In the genomic region with DNA sequence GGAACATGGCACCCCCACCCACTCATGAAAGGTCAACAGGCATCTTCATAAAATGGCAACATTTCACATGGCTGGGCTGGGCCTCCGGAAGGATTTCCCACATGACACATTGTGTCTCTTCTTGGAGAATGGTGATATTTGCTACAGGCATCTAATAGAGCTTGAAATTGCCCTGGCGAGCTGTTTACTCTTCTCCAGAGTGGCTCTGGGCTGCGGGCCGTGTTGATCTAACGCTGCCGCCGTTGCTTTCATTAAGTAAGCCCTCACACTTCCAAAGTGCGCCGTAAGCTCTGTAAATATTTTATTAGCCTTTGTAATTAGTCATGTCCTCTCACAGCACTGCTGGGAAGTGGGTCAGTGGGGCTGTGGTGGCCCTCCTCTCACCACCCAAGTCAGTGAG, we compare ENCODE assay signal across 18 mouse cellular contexts.
DNase-seq lines count a peak whose midpoint lies in the region; ATAC-seq and TF ChIP-seq lines count a peak whose summit lies in the region.
"Had no signal": no experiment of that assay in that cellular context is flagged by ENCODE, and none has a peak within 500 bp of the region (broad histone marks: within the 10 kb centered on the region; RNA-seq: fewer than 3 reads in every experiment).

No protein-coding gene starts in this region.

- H3K9me3 ChIP-seq in lung, postnatal 0 days (ENCODE audit: low read length): no peaks in the 10 kb centered on the region
- no peaks in the 10 kb centered on the region for H3K9me3 ChIP-seq in stomach, postnatal 0 days (ENCODE audit: control insufficient read depth, low read length)
- no peaks in the 10 kb centered on the region for H3K9me3 ChIP-seq in heart, embryonic 11.5 days (replicated peaks; ENCODE audit: control insufficient read depth, low read length)
- H3K9me3 ChIP-seq: embryonic facial prominence, embryonic 10.5 days; heart, embryonic 10.5 days had no signal

- H3K79me2 ChIP-seq in heart, adult 2 months (replicated peaks; ENCODE audit: control insufficient read depth, insufficient read depth, low read length): no peaks in the 10 kb centered on the region

- H3K4me2 ChIP-seq in lung, postnatal 0 days (replicated peaks; ENCODE audit: low read depth, low read length): no peak overlapping the region
- H3K4me2 ChIP-seq in stomach, postnatal 0 days (replicated peaks; ENCODE audit: low read depth): no peak overlapping the region
- no peak overlapping the region for H3K4me2 ChIP-seq in heart, embryonic 11.5 days
- H3K4me2 ChIP-seq: liver, embryonic 11.5 days had no signal

- WGBS in heart, adult 2 months: 92% methylated on average over 9 of the region's 9 CpGs
- WGBS in lung, postnatal 0 days: 41% methylated on average over 9 of the region's 9 CpGs
- 23% methylated on average over 9 of the region's 9 CpGs for WGBS in stomach, postnatal 0 days
- 85% methylated on average over 9 of the region's 9 CpGs for WGBS in heart, embryonic 11.5 days (ENCODE audit: insufficient replicate concordance)

- intact Hi-C loops in heart, adult 2 months (cut with DNase I): no loop called here

- peak; percentile 72 for DNase-seq in heart, adult 11 months
- no peak for DNase-seq in heart, adult 2 months
- DNase-seq in testis, postnatal 14 days (ENCODE audit: low spot score): peak; percentile 70
- DNase-seq in testis, postnatal 10 days (ENCODE audit: low spot score): no peak
- DNase-seq in lung, postnatal 0 days (ENCODE audit: low spot score): peak; percentile 79
- peak; percentile 66 for DNase-seq in stomach, postnatal 0 days (ENCODE audit: low spot score)
- no peak for DNase-seq in adrenal gland, adult 18-20 months (ENCODE audit: low spot score in 2 of 2)
- DNase-seq: adrenal gland, postnatal 25 days; cerebellum, postnatal 10 days; gastrocnemius, postnatal 14 days; heart, postnatal 4 days had no signal

- H3K36me3 ChIP-seq in heart, adult 2 months (ENCODE audit: control insufficient read depth, insufficient read depth, low read length): no peaks in the 10 kb centered on the region
- H3K36me3 ChIP-seq in lung, postnatal 0 days (ENCODE audit: insufficient read depth, low read length): no peaks in the 10 kb centered on the region
- H3K36me3 ChIP-seq in stomach, postnatal 0 days (ENCODE audit: control insufficient read depth, insufficient read depth, low read length): no peaks in the 10 kb centered on the region
- H3K36me3 ChIP-seq in heart, embryonic 11.5 days (ENCODE audit: control insufficient read depth, insufficient read depth, low read length): no peaks in the 10 kb centered on the region
- H3K36me3 ChIP-seq: embryonic facial prominence, embryonic 10.5 days; heart, embryonic 10.5 days had no signal

- ATAC-seq in lung, postnatal 0 days: peak; percentile 74
- peak; percentile 53 for ATAC-seq in stomach, postnatal 0 days (ENCODE audit: low FRiP score, low TSS enrichment)
- ATAC-seq in heart, embryonic 11.5 days (replicated peaks; ENCODE audit: insufficient number of reproducible peaks, low FRiP score, low TSS enrichment): no peak

- H3K4me3 ChIP-seq in heart, adult 2 months: no peak overlapping the region
- H3K4me3 ChIP-seq in lung, postnatal 0 days (ENCODE audit: low read depth, low read length): no peak overlapping the region
- H3K4me3 ChIP-seq in stomach, postnatal 0 days (ENCODE audit: low read depth, low read length): no peak overlapping the region
- H3K4me3 ChIP-seq in heart, embryonic 11.5 days (ENCODE audit: low read depth, low read length): no peak overlapping the region
- H3K4me3 ChIP-seq: embryonic facial prominence, embryonic 10.5 days; erythroblast, embryonic 14.5 days; heart, embryonic 10.5 days; megakaryocyte, embryonic 14.5 days had no signal

- no peak overlapping the region for H3K9ac ChIP-seq in heart, adult 2 months (ENCODE audit: low read depth, low read length)
- no peak overlapping the region for H3K9ac ChIP-seq in lung, postnatal 0 days (replicated peaks; ENCODE audit: low read depth)
- no peak overlapping the region for H3K9ac ChIP-seq in stomach, postnatal 0 days (ENCODE audit: low read length)
- no peak overlapping the region for H3K9ac ChIP-seq in heart, embryonic 11.5 days (ENCODE audit: low read depth, low read length)

- no peak for TF ChIP-seq CTCF in heart, adult 2 months (IDR thresholded peaks at IDR 0.05)
- TF ChIP-seq CTCF in lung, postnatal 0 days (IDR thresholded peaks at IDR 0.05): no peak
- TF ChIP-seq CTCF in stomach, postnatal 0 days (IDR thresholded peaks at IDR 0.05; ENCODE audit: low read depth): no peak

- no peak for TF ChIP-seq POLR2A in heart, adult 2 months (IDR thresholded peaks at IDR 0.05; ENCODE audit: insufficient read depth, low read depth, low read length)

- H3K27me3 ChIP-seq in heart, adult 2 months (ENCODE audit: control insufficient read depth, insufficient read depth, low read length): no peaks in the 10 kb centered on the region
- no peaks in the 10 kb centered on the region for H3K27me3 ChIP-seq in lung, postnatal 0 days (replicated peaks; ENCODE audit: insufficient read depth, low read length)
- no peaks in the 10 kb centered on the region for H3K27me3 ChIP-seq in stomach, postnatal 0 days (ENCODE audit: control insufficient read depth, insufficient read depth, low read length)
- no peaks in the 10 kb centered on the region for H3K27me3 ChIP-seq in heart, embryonic 11.5 days (ENCODE audit: control insufficient read depth, insufficient read depth, low read length)
- H3K27me3 ChIP-seq: CH12.LX had no signal

- TF ChIP-seq EP300 in heart, adult 2 months (IDR thresholded peaks at IDR 0.05; ENCODE audit: insufficient read depth, low read depth, low read length): no peak
- TF ChIP-seq EP300 in lung, postnatal 0 days (IDR thresholded peaks at IDR 0.05): peak; percentile 90
- TF ChIP-seq EP300 in stomach, postnatal 0 days (optimal IDR thresholded peaks at IDR 0.05): no peak

- peaks cover 4% of the 10 kb centered on the region for H3K4me1 ChIP-seq in heart, adult 2 months (ENCODE audit: control insufficient read depth, insufficient read depth, low read length)
- peaks cover 4% of the 10 kb centered on the region for H3K4me1 ChIP-seq in lung, postnatal 0 days (ENCODE audit: insufficient read depth, low read depth, low read length)
- H3K4me1 ChIP-seq in stomach, postnatal 0 days (replicated peaks; ENCODE audit: control insufficient read depth, insufficient read depth): peaks cover 10% of the 10 kb centered on the region
- H3K4me1 ChIP-seq in heart, embryonic 11.5 days (ENCODE audit: control insufficient read depth, insufficient read depth, low read length): no peaks in the 10 kb centered on the region
- H3K4me1 ChIP-seq: megakaryocyte, embryonic 14.5 days had no signal

- no peak overlapping the region for H3K27ac ChIP-seq in heart, adult 2 months
- peak overlapping the region; percentile 71 for H3K27ac ChIP-seq in lung, postnatal 0 days (ENCODE audit: low read length)
- peak overlapping the region; percentile 65; the same call in 1 of the 2 replicates for H3K27ac ChIP-seq in stomach, postnatal 0 days (replicated peaks)
- H3K27ac ChIP-seq in heart, embryonic 11.5 days (ENCODE audit: low read depth, low read length): no peak overlapping the region
- H3K27ac ChIP-seq: embryonic facial prominence, embryonic 10.5 days; heart, embryonic 10.5 days had no signal

Comparison
In these comparisons a context has a peak if more than half of its experiments do, and no peak if none do; other contexts are left out.
1. DNase-seq: peak in heart, adult 11 months (single experiment), testis, postnatal 14 days (single experiment), lung, postnatal 0 days (single experiment) and stomach, postnatal 0 days (single experiment); none in heart, adult 2 months (0 of 2), testis, postnatal 10 days (single experiment) and adrenal gland, adult 18-20 months (0 of 2).
2. H3K27ac ChIP-seq: peak in lung, postnatal 0 days (single experiment) and stomach, postnatal 0 days (single experiment); none in heart, adult 2 months (single experiment) and heart, embryonic 11.5 days (single experiment).